Mouse (Mus musculus) G1E (cell line): ENCODE measurements around the gene Ciao2b. TPM values are rescaled to one million over a fixed set of nuclear protein-coding genes. Genes with fewer than 3 reads are reported as not detected.

Experiments used
- ATAC-seq: 2 replicates; pipeline ENCODE4 v1.8.0; 2016; ENCODE audit warnings: mild to moderate bottlenecking; ENCODE audit not compliant: insufficient number of reproducible peaks, poor library complexity, low FRiP score, severe bottlenecking; ENCODE audit errors: extremely low read depth
- DNase-seq: peaks from one replicate; pipeline ENCODE4 v3.0.0; 2012; ENCODE audit warnings: low spot score
- H3K27me3 ChIP-seq: 2 replicates; pipeline ENCODE4 v1.6.1; 2012; ENCODE audit warnings: mild to moderate bottlenecking, low read length, inconsistent platforms; ENCODE audit not compliant: insufficient read depth
- H3K36me3 ChIP-seq: replicated peaks from 2 replicates; pipeline ENCODE3; 2012; ENCODE audit warnings: mild to moderate bottlenecking, inconsistent platforms
- H3K4me1 ChIP-seq: 2 replicates; pipeline ENCODE4 v1.6.1; 2012; ENCODE audit warnings: low read depth, low read length, inconsistent platforms, mixed read lengths; ENCODE audit not compliant: insufficient read depth
- H3K4me3 ChIP-seq: 2 replicates; pipeline ENCODE4 v1.5.1; 2012; ENCODE audit warnings: low read depth, mild to moderate bottlenecking, inconsistent platforms, low read length, moderate library complexity, mixed read lengths
- H3K9me3 ChIP-seq: replicated peaks from 2 replicates; pipeline ENCODE4 v1.6.1; 2012; ENCODE audit warnings: inconsistent platforms
- CTCF ChIP-seq: IDR thresholded peaks from 2 replicates; pipeline ENCODE4 v1.5.1; 2012; ENCODE audit warnings: low read depth, low read length, inconsistent platforms, mixed read lengths
- GATA1 ChIP-seq: IDR thresholded peaks from 2 replicates; pipeline ENCODE4 v1.6.1; 2012; ENCODE audit warnings: borderline replicate concordance, low read length, inconsistent platforms, mixed read lengths
- GATA2 ChIP-seq: IDR thresholded peaks from 2 replicates; pipeline ENCODE4 v1.6.1; 2012; ENCODE audit warnings: low read depth, low read length, inconsistent platforms, borderline replicate concordance
- POLR2AphosphoS5 ChIP-seq: IDR thresholded peaks from 2 replicates; pipeline ENCODE4 v1.6.1; 2012; ENCODE audit warnings: low read depth, low read length, inconsistent platforms; ENCODE audit not compliant: insufficient replicate concordance
- TAL1 ChIP-seq: conservative IDR thresholded peaks from 2 replicates; pipeline ENCODE4 v1.6.1; 2012; ENCODE audit warnings: low read depth, low read length, inconsistent platforms, mixed read lengths
- polyA plus RNA-seq: library from polyadenylated mRNA; stranded (reverse); fragments of >175 nt; gene quantifications from 2 replicates; pipeline ENCODE4 v1.2.3, GENCODE M21; 2012
- total RNA-seq, 2 experiments: library from RNA; stranded (forward) in 1 of 2; stranded (reverse) in 1 of 2; fragments of 200-1000 nt in 1 of 2; fragments of >200 nt in 1 of 2; fragmentation: Nextera tagmentation in 1 of 2; gene quantifications; 2 replicates each; pipeline ENCODE4 v1.2.3; 2014 to 2017

Ciao2b gene
- total and polyA plus RNA-seq, 3 experiments: 20.3 to 75.3 (median 44.4) TPM

DNA sequence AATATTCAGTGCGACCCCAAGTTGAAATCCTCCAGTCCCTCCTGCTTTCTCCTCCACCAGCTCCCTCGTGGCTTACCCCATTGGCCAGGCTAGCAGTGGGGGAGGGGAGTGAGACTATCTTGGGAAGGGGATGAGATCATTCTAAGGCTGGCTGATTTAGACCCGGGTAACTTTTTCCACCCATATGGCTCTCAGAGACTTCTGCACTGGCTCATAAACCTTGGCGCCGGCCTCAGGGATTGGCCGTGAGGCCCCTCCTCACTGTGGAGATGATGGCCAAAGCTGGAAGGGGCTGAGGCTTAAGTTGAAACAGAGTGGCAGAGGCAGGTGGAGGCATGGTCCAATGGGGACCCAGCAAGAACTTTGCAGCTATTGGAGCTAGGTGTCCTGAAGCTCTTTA lies 35.4 kb downstream of the Ciao2b start:
- peaks cover 25% of the 10 kb centered on the region for H3K27me3 ChIP-seq
- no peaks in the 10 kb centered on the region for H3K36me3 ChIP-seq
- TF ChIP-seq TAL1 (no peak), CTCF (no peak), GATA2 (no peak), POLR2AphosphoS5 (no peak), GATA1 (no peak)

GRCm38 (mm10) chr8:104603245-104603593 lies 38.5 kb downstream of the Ciao2b start:
- ATAC-seq: no peak
- TF ChIP-seq TAL1 (no peak), GATA1 (no peak), GATA2 (no peak), POLR2AphosphoS5 (no peak), CTCF (no peak)
- H3K36me3 ChIP-seq: peaks cover 13% of the 10 kb centered on the region

More for the DNA sequence above, 35.4 kb downstream of the Ciao2b start:
- H3K9me3 ChIP-seq: no peaks in the 10 kb centered on the region
- ATAC-seq (no peak), DNase-seq (no peak)
- H3K4me3 ChIP-seq: no peak overlapping the region
- peaks cover 14% of the 10 kb centered on the region for H3K4me1 ChIP-seq

DNA sequence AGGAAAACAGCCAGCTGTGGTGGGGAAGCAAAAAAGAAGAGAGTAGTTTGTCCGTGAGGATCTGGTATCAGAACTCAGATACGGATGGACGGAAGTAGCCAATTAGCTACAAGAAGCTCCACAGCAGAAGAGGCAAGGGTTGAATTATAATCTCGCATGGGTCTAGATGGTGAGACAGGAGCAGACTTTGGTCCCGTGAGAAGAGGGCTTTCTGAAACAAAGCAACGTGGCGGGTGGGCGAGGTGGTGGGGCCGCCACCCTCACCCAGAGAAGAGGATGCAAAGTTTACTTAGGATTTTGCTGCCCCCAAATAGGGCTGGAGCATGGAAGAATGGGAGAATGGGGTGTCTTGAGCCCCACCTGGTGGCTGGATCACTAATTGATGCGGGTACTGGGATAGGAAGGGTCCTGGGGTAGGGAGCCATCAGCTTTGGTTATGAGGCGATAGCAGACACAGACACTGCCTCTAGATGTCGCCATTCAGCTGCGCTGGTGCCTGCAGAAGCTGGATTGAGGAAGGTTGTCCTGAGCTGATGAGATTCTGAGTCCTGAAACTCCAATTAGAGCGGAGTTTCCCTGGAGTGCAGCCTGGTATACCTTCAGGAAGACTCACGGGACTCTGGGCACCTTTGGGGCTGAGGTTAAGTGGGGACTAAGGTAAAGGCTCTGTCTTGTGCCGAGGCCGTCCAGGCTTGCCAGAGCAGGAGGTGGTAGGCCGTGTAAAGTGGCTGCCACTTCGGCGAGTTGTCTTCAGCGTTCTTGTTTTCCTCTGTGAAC lies 39.1 kb downstream of the Ciao2b start:
- DNase-seq (peak; percentile 87), ATAC-seq (peak; percentile 86)
- Histone ChIP-seq H3K27me3 (peaks cover 19% of the 10 kb centered on the region), H3K4me3 (no peak overlapping the region; the same call in 1 of the 2 replicates), H3K9me3 (no peaks in the 10 kb centered on the region), H3K36me3 (peaks cover 17% of the 10 kb centered on the region), H3K4me1 (peaks cover 21% of the 10 kb centered on the region)
- TF ChIP-seq POLR2AphosphoS5: no peak
- peak; percentile 87 for TF ChIP-seq CTCF

More at GRCm38 (mm10) chr8:104603245-104603593, 38.5 kb downstream of the Ciao2b start:
- H3K9me3 ChIP-seq: no peaks in the 10 kb centered on the region
- no peak for DNase-seq
- peaks cover 20% of the 10 kb centered on the region for H3K27me3 ChIP-seq
- no peak overlapping the region for H3K4me3 ChIP-seq
- peaks cover 19% of the 10 kb centered on the region for H3K4me1 ChIP-seq

DNA sequence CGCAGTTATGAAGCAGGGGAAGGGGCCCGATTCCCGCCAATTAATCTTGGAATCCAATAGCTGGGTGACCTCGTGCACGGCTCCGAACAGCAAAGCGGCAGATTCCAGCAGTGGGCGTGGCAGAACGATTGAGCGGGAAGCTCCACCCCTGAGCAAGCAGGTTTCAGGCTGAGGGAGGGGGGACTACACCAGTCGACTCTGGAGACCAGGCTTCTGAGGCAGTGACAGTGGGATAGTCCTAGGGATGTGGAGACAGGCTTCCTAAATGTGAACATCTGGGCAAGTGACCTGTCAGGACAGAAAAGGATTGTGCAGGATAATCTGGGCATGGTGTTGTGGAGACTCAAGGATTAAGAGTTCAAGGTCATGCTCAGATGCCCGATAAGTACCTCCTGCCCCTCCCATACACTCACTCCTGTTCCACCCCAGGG lies 39.8 kb downstream of the Ciao2b start:
- Histone ChIP-seq H3K4me3 (no peak overlapping the region), H3K36me3 (peaks cover 24% of the 10 kb centered on the region), H3K9me3 (no peaks in the 10 kb centered on the region), H3K4me1 (peaks cover 25% of the 10 kb centered on the region), H3K27me3 (peaks cover 13% of the 10 kb centered on the region)
- no peak for ATAC-seq
- TF ChIP-seq TAL1 (no peak), GATA1 (no peak), GATA2 (no peak), CTCF (no peak), POLR2AphosphoS5 (no peak)
- no peak for DNase-seq

DNA sequence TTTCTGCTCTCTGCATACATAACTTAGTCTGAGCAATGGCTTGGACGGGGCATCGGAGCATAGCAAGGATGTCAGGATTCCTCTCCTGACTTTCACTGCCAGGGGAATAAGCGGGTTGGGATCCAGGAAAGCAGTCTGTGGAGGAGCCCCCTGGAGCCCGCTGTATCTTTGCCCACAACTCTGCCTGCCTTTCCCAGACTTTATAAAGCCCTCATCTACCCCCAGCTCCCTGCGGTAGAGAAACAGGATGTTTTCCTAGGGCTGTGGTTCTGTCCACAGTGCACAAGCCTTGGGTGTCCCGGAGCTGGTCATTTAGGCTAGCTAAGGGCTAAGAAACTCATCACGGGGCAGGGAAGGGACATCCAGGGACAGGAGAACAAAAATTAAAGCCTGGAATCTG lies 40.4 kb downstream of the Ciao2b start:
- H3K27me3 ChIP-seq: peaks cover 13% of the 10 kb centered on the region
- ATAC-seq: no peak
- H3K9me3 ChIP-seq: no peaks in the 10 kb centered on the region

GRCm38 (mm10) chr8:104598496-104598895 lies 43.3 kb downstream of the Ciao2b start:
- Histone ChIP-seq H3K27me3 (peaks cover 7% of the 10 kb centered on the region), H3K4me1 (peaks cover 56% of the 10 kb centered on the region), H3K36me3 (peaks cover 56% of the 10 kb centered on the region), H3K9me3 (no peaks in the 10 kb centered on the region), H3K4me3 (no peak overlapping the region)
- DNase-seq (no peak), ATAC-seq (no peak)
- TF ChIP-seq GATA2 (no peak), CTCF (no peak), POLR2AphosphoS5 (no peak), GATA1 (no peak), TAL1 (no peak)

More for the DNA sequence above, 40.4 kb downstream of the Ciao2b start:
- no peak overlapping the region for H3K4me3 ChIP-seq
- peaks cover 29% of the 10 kb centered on the region for H3K36me3 ChIP-seq
- DNase-seq: no peak
- no peak for TF ChIP-seq CTCF
- no peak for TF ChIP-seq GATA2
- no peak for TF ChIP-seq TAL1
- no peak for TF ChIP-seq POLR2AphosphoS5
- no peak for TF ChIP-seq GATA1
- H3K4me1 ChIP-seq: peaks cover 29% of the 10 kb centered on the region
